Mouse (Mus musculus) limb, embryonic 12.5 days (tissue): ENCODE measurements around the gene Car5b. TPM values are rescaled to one million over a fixed set of nuclear protein-coding genes. Genes with fewer than 3 reads are reported as not detected.
A peak's percentile ranks its signal among the peaks of the same experiment; 100 is the strongest.

ENCODE experiments used
- ATAC-seq: fragments of 200-750 bp; cut with Nextera tagmentation; 2 replicates; pipeline ENCODE4 v1.8.0; 2017; ENCODE audit warnings: low read depth, moderate TSS enrichment; ENCODE audit not compliant: insufficient number of reproducible peaks, insufficient read depth, low FRiP score, low TSS enrichment
- H3K27ac ChIP-seq: fragments of 300-500 bp; sonication (generic); 2 replicates; pipeline ENCODE4 v1.5.1; 2016; ENCODE audit warnings: mild to moderate bottlenecking, moderate library complexity
- H3K27me3 ChIP-seq: fragments of 300-500 bp; sonication (generic); 2 replicates; pipeline ENCODE4 v1.6.1; 2016; ENCODE audit warnings: mild to moderate bottlenecking, moderate library complexity
- H3K36me3 ChIP-seq: fragments of 300-500 bp; sonication (generic); 2 replicates; pipeline ENCODE4 v1.6.1; 2016; ENCODE audit warnings: mild to moderate bottlenecking, moderate library complexity
- H3K4me1 ChIP-seq: fragments of 300-500 bp; sonication (generic); replicated peaks from 2 replicates; pipeline ENCODE4 v1.6.1; 2016
- H3K4me2 ChIP-seq: fragments of 300-500 bp; sonication (generic); 2 replicates; pipeline ENCODE4 v1.6.1; 2016; ENCODE audit warnings: mild to moderate bottlenecking, moderate library complexity
- H3K4me3 ChIP-seq: fragments of 300-500 bp; sonication (generic); replicated peaks from 2 replicates; pipeline ENCODE4 v1.5.1; 2016; ENCODE audit warnings: mild to moderate bottlenecking
- H3K9ac ChIP-seq: fragments of 300-500 bp; sonication (generic); replicated peaks from 2 replicates; pipeline ENCODE4 v1.6.1; 2016; ENCODE audit warnings: mild to moderate bottlenecking, moderate library complexity
- H3K9me3 ChIP-seq: fragments of 300-500 bp; sonication (generic); 2 replicates; pipeline ENCODE4 v1.6.1; 2016; ENCODE audit warnings: mild to moderate bottlenecking, moderate library complexity
- WGBS: fragments of 180-500 bp; shearing (Covaris S2); methylation state at CpG from one replicate; pipeline ENCODE4 v1.1.7; 2016; 5-methylcytosine and 5-hydroxymethylcytosine counted together
- polyA plus RNA-seq: library from polyadenylated mRNA; unstranded; fragments of >200 nt; fragmentation: Nextera tagmentation; extraction: Ambion mirVana; gene quantifications from 2 replicates; pipeline ENCODE4 v1.2.1, GENCODE M21; 2016

The Car5b gene
- polyA plus RNA-seq = 0.86 and 1.2 TPM in 2 replicates

DNA sequence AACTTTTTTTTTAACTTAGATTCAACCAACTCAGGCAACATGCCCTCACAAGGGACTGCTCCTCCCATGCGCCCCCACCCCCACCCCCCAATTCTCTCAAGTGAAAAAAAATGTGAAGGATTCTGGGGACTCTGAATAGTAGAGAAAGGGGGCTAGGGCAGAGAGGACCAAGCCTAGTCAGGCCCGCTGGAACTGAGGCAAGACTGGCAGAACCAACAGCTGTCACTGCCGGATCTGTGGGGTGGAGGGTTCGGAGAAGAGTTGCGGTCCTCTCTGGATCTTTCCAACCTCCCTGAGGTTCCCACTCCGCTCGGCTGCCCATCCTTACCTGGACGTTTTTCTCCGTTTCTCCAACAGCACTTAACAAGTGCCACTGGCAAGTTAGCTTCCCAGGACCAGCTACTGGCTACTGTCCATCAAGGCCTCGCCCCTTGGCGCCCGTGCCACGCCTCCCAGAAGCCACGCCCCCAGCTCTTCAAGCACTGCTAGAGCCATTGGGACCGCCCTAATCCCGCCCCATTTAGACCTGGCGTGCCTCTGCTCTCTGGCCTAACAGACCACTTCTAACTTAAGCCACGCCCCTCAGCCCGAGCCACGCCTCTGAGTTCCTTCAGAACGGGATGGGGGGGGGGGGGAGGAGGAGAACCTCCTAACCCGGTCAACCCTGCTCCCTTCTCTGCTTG, at the start of gene Car5b:
TSS of gene Car5b (minus strand) at position 391 of the 683 bp plus-strand sequence.
- Histone ChIP-seq H3K4me2 (peak within 1 kb of the TSS; percentile 56), H3K4me1 (no peaks in the 10 kb centered on the region), H3K9ac (no peak within 1 kb of the TSS), H3K27ac (no peak within 1 kb of the TSS), H3K9me3 (no peaks in the 10 kb centered on the region), H3K4me3 (peak within 1 kb of the TSS; percentile 38), H3K36me3 (no peaks in the 10 kb centered on the region), H3K27me3 (peaks cover 34% of the 10 kb centered on the region)
- WGBS = 9% methylated on average over 22 of the region's 22 CpGs
- ATAC-seq = peak; percentile 97

DNA sequence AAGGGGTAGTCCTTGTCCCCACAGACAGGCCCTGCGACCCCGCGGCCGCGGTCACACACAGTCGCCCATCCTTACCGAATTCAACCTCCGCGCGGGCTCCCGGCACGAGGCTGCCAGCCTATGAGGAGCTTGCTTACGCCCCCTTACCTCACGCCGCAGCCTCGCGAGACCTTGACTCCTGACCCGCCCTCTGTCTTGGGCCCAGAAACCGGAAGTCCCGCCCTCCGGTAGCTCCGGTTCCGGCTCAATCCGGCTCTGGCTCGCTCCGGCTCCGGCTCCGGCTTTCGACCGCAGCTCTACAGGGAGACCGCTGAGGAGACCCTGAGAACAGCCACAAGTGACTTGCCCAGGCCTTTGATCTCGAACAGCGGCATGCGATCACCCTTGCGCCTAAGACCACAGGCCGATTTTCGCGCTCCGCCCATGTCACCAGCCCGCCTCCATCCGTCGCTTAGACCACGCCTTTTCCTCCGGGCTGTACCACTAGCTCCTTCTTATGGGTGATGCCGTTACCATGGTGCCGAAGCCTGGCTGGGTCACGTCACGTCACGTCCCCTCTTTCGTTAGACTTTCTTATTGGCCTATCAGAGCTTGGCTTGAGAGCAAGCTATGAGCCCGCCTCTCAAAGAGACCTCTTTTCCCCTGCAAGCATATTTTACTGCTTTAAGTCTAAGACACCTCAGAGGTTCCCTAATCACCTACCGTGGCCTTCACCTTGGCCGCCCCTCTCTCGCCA, 48.4 kb upstream of the Car5b start, which contains the start of gene Siah1b:
TSS of gene Siah1b (minus strand) at position 454 of the 736 bp plus-strand sequence.
- Histone ChIP-seq H3K36me3 (peaks cover 10% of the 10 kb centered on the region), H3K9ac (peak within 1 kb of the TSS; percentile 57), H3K27me3 (peaks cover 20% of the 10 kb centered on the region), H3K4me3 (peak within 1 kb of the TSS; percentile 56), H3K27ac (peak within 1 kb of the TSS; percentile 80; the same call in 1 of the 2 replicates), H3K4me1 (peaks cover 4% of the 10 kb centered on the region; the same call in 1 of the 2 replicates), H3K9me3 (no peaks in the 10 kb centered on the region), H3K4me2 (peak within 1 kb of the TSS; percentile 63)
- ATAC-seq = peak; percentile 98
- 25% methylated on average over 54 of the region's 54 CpGs for WGBS

DNA sequence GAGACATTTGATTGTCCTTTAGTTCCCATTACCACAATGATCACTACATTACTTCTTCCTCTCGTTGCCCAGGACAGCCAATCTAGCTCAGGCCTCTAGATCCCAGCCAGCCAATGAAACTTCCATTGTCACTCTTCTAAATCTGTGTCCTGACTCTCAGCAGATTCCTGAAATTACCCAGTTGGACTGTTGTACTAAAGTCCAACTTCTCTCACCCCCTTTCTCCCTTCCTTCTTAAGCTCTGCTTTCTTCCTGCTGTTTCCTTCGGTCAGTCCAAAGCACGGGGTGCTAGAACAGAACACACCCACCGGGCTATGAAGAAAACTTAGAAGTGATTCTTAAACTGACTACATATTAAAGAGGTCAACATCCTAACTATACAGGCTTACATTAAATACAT, 41.2 kb upstream of the Car5b start:
- Histone ChIP-seq H3K36me3 (peaks cover 11% of the 10 kb centered on the region), H3K27me3 (no peaks in the 10 kb centered on the region), H3K9me3 (no peaks in the 10 kb centered on the region), H3K9ac (no peak overlapping the region), H3K4me3 (no peak overlapping the region), H3K4me1 (no peaks in the 10 kb centered on the region), H3K4me2 (no peak overlapping the region), H3K27ac (no peak overlapping the region)
- 91% methylated on average over 4 of the region's 4 CpGs for WGBS
- no peak for ATAC-seq

DNA sequence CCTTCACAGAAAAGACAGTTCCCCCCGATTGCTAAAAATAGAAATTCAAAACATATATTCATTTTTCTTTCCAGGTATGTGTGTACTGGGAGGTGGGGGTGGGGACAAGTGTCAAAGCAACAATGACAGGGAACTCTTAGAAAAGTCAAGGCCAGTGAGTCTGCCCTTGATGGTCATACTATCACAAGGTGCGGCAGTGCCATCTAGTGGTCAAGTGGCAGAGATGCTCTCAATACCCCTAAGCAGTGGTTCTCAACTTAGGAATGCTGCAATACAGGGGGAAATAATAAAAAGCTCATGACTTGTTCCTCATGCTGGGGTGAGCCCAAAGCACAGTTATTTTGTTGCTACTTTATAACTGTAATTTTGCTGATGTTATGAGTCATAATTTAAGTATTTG, 38.4 kb upstream of the Car5b start:
- Histone ChIP-seq H3K27ac (no peak overlapping the region), H3K4me3 (no peak overlapping the region), H3K27me3 (peaks cover 17% of the 10 kb centered on the region), H3K9ac (no peak overlapping the region), H3K9me3 (no peaks in the 10 kb centered on the region), H3K36me3 (peaks cover 1% of the 10 kb centered on the region; the same call in 1 of the 2 replicates), H3K4me1 (no peaks in the 10 kb centered on the region), H3K4me2 (no peak overlapping the region)
- WGBS = 12% methylated on average over 2 of the region's 2 CpGs
- no peak for ATAC-seq

DNA sequence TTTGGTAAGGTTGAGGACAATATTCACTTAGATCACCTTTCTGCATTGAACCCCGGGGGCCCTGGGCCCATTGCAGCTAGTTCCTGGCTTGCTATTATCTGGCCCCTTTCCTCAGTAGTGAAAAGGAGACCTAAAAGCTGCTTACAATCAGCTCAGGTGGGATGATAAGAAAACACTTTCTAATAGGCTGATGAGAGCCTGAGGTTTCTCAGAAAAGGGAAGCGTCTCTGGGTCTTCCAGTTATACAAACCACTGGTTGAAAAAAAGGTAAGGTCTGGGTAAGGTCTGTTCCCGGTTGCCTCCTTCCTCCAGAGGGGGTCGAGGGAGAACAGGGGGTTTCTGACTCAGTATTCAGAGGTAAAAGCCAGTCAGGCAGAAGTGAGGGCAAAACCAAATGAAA, 31.3 kb upstream of the Car5b start:
- 77% methylated on average over 4 of the region's 4 CpGs for WGBS
- no peaks in the 10 kb centered on the region for H3K36me3 ChIP-seq
- H3K27me3 ChIP-seq = peaks cover 47% of the 10 kb centered on the region
- H3K9ac ChIP-seq = no peak overlapping the region
- H3K27ac ChIP-seq = no peak overlapping the region
- ATAC-seq = no peak
- H3K4me1 ChIP-seq = no peaks in the 10 kb centered on the region
- no peak overlapping the region for H3K4me3 ChIP-seq
- no peak overlapping the region for H3K4me2 ChIP-seq
- H3K9me3 ChIP-seq = no peaks in the 10 kb centered on the region

DNA sequence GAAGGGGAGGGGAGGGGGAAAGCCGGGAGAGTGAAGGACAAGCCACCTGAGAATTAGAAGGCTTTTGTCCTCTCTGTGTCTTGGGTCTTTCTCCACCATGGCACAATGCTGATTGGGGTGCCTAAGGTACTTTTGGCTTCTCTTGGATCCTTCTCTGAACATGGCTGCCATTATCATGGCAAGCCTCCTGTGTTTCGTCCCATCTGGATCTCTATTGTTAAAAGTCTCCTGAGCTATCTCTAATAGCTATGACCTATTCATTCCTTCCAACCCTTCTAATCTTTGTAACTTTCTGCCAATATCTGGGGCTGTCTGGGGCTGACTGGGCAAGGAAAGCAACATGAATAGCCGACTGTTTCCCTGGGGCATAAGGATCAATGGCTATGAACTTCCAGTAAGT, 30.7 kb upstream of the Car5b start:
- no peak overlapping the region for H3K4me3 ChIP-seq
- no peak for ATAC-seq
- H3K36me3 ChIP-seq = no peaks in the 10 kb centered on the region
- peaks cover 47% of the 10 kb centered on the region for H3K27me3 ChIP-seq
- no peaks in the 10 kb centered on the region for H3K4me1 ChIP-seq
- H3K9me3 ChIP-seq = no peaks in the 10 kb centered on the region
- no peak overlapping the region for H3K4me2 ChIP-seq
- H3K27ac ChIP-seq = no peak overlapping the region
- WGBS = 84% methylated on average over 3 of the region's 3 CpGs
- no peak overlapping the region for H3K9ac ChIP-seq

DNA sequence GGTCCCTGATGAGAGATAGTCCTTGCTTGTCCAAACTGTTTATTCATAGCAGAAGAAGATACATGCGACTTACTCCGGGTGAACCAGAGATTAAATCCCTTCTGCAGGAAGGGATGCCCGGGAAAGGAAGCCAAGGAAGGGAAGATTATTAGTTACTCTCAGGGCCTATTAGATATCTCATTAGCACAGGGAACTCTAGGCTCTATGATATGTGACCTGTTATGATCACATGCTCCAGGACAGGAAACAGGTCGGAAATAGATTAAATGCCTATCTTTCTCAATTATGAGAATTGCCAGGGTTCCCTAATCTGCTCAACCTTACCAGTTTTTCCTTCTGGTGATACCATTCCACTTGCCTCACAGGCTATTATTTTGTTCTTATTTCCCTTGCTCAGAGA, 27.9 kb upstream of the Car5b start:
- no peak overlapping the region for H3K4me2 ChIP-seq
- no peak overlapping the region for H3K4me3 ChIP-seq
- no peaks in the 10 kb centered on the region for H3K36me3 ChIP-seq
- H3K9ac ChIP-seq = no peak overlapping the region
- no peaks in the 10 kb centered on the region for H3K9me3 ChIP-seq
- H3K4me1 ChIP-seq = no peaks in the 10 kb centered on the region
- H3K27ac ChIP-seq = no peak overlapping the region
- ATAC-seq = no peak
- 85% methylated on average over 4 of the region's 4 CpGs for WGBS
- H3K27me3 ChIP-seq = peaks cover 26% of the 10 kb centered on the region

DNA sequence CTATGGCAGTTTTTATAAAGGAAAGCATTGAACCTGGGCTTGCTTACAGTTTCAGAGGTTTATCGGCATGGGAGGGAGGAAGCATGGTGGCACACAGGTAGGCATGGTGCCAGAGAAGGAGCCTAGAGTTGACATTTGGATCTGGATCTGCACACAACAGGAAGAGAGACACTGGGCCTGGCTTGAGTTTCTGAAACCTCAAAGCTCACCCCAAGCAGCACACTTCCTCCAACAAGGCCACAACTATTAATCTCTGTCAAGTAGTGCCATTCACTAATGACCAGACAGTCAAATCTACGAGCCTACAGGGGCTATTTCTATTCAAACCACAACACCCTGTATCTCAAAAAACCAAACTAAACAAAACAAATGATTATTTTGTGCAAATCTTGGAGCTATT, 18.9 kb upstream of the Car5b start:
- no peak overlapping the region for H3K9ac ChIP-seq
- H3K4me1 ChIP-seq = no peaks in the 10 kb centered on the region
- peaks cover 28% of the 10 kb centered on the region for H3K27me3 ChIP-seq
- H3K27ac ChIP-seq = no peak overlapping the region
- H3K9me3 ChIP-seq = no peaks in the 10 kb centered on the region
- no peaks in the 10 kb centered on the region for H3K36me3 ChIP-seq
- no peak for ATAC-seq
- WGBS = 60% methylated on average over 2 of the region's 2 CpGs
- H3K4me2 ChIP-seq = no peak overlapping the region
- no peak overlapping the region for H3K4me3 ChIP-seq

DNA sequence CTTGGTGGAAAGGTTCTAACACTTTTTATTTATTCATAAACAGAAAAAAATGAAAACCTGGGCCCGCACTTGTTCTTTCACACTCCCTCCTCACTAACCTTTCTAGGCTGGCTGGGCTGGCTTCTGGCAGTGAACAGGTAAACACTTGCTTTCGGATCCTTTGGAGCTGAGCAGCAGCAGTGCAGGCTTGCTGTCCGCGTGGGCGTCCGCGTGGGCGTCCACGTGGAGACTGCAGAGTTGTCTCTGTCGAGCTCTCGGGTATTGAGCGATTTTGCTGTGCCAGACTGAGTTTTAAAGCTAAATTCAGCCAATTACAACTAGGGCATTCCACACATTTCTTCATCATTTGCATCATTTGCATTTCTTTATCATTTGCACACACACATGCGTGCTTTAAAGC, 14.3 kb upstream of the Car5b start:
- Histone ChIP-seq H3K27me3 (peaks cover 35% of the 10 kb centered on the region), H3K4me2 (no peak overlapping the region), H3K9ac (no peak overlapping the region), H3K4me1 (no peaks in the 10 kb centered on the region), H3K27ac (no peak overlapping the region), H3K9me3 (no peaks in the 10 kb centered on the region), H3K36me3 (no peaks in the 10 kb centered on the region), H3K4me3 (no peak overlapping the region)
- 69% methylated on average over 13 of the region's 13 CpGs for WGBS
- no peak for ATAC-seq

DNA sequence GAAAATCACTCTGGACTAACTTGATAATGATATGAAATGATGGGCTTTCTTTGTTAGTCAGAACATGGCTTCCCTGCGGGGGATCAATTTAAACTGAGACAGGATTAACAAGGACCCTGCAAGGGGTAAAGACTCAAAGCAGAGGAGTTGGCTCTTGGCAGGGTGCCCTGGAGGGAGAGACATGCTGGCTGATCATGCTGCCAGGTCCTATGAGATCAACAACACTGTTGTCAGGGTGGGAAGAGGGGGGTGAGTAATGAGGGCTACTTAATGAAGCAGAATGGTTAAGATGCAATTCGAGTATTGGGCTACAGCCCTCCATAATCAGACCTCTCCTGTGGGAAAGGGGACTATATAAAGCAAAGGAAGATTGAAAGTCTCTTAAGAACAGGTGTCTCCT, 11.1 kb upstream of the Car5b start:
- H3K9ac ChIP-seq = no peak overlapping the region
- H3K36me3 ChIP-seq = no peaks in the 10 kb centered on the region
- H3K4me2 ChIP-seq = no peak overlapping the region
- no peaks in the 10 kb centered on the region for H3K9me3 ChIP-seq
- WGBS = 57% methylated on average over 2 of the region's 2 CpGs
- H3K27ac ChIP-seq = no peak overlapping the region
- H3K4me1 ChIP-seq = no peaks in the 10 kb centered on the region
- no peak for ATAC-seq
- peaks cover 22% of the 10 kb centered on the region for H3K27me3 ChIP-seq
- no peak overlapping the region for H3K4me3 ChIP-seq

DNA sequence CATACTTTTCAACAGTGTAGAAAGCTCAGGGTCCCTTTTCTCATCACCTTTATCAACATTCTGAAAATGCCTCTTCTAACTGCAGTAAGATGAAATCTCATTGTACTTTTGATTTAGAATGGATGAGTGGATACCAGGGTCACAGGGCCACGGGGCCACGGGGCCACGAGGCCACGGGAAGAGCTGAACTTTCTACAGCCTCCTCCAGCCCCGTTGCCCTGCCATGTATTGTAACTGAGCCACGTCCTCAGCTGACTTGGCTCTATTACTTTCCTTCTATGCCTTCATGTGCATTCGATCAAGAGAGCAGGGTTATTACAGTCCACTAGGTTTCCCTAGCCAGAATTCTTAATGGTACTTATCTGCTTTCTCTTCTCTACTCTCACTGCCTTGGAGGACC, 8.1 kb upstream of the Car5b start:
- ATAC-seq = no peak
- Histone ChIP-seq H3K4me1 (no peaks in the 10 kb centered on the region), H3K9ac (no peak overlapping the region), H3K4me2 (no peak overlapping the region), H3K27ac (no peak overlapping the region), H3K27me3 (peaks cover 17% of the 10 kb centered on the region), H3K4me3 (no peak overlapping the region), H3K36me3 (no peaks in the 10 kb centered on the region), H3K9me3 (no peaks in the 10 kb centered on the region)
- 86% methylated on average over 7 of the region's 7 CpGs for WGBS
